In the genomic region with DNA sequence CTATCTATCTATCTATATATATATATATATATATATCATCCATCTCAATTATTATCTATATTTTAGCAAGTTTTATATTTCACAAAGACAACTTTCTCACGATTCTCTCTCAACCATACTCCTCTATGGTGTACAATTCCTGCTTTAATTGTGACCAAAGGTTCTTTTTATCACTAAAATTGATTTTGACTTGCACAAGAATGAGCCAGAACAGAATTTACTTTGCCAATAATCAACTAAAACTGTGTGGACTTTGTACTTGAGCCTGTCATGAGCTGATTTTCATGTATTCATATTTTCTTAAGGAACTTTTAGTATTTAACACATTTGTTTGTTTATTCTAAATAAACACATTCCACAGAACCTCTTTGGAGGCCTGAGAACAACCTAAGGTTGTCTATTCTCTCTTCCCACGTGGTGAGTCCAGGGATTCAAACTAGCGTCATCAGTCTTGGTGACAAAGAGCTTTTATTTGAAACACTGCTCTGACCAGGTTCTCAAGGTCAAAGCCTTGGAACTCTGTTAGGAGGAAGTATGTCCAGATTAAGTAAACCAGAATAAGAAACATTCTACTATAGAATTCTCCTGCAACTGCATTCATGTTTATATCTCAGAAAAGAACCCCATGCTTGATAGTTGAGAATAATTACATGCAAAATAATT, we compare ENCODE assay signal across 10 mouse cellular contexts.
"Had no signal": no experiment of that assay in that cellular context is flagged by ENCODE, and none has a peak within 500 bp of the region (broad histone marks: within the 10 kb centered on the region; RNA-seq: fewer than 3 reads in every experiment).

No protein-coding gene starts in this region.

- DNase-seq: kidney, postnatal 36 days; layer of hippocampus, adult 9-11 months; layer of hippocampus, postnatal 36 days; lung, embryonic 14.5 days; lung, postnatal 10 days; lung, postnatal 4 days; midbrain, embryonic 14.5 days; right cerebral cortex, adult 18-20 months; right cerebral cortex, postnatal 25 days; thymus, postnatal 36 days had no signal
